Comparison of ENCODE assay signal across 15 mouse cellular contexts in the genomic region with DNA sequence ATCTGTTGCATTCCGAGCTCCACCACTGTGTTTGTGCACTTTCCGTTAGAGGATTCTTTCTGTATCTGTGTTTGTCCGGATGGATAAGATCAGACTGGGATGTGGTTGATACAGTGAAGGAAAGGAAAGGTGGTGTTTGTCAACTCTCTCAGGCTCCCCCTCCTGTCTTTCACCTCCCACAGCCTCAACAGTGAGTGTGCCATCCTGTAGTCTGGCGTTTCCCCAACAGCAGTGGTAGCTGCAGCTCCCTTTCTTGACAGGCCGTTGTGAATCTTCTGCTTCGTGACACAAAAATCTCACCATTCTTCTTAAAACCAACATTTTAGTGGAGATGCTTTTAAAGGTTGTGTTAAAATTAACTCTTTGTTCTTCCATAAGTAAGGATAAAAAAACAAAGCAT.
"Had no signal": no experiment of that assay in that cellular context is flagged by ENCODE, and none has a peak within 500 bp of the region (broad histone marks: within the 10 kb centered on the region; RNA-seq: fewer than 3 reads in every experiment).

No protein-coding gene starts in this region.

- H3K27me3 ChIP-seq: limb, embryonic 13.5 days; midbrain, embryonic 12.5 days; neural tube, embryonic 13.5 days had no signal

- H3K27ac ChIP-seq: limb, embryonic 13.5 days; liver, embryonic 14.5 days; midbrain, embryonic 12.5 days; neural tube, embryonic 13.5 days had no signal

- H3K9me3 ChIP-seq: limb, embryonic 13.5 days; midbrain, embryonic 12.5 days; neural tube, embryonic 13.5 days had no signal

- H3K4me2 ChIP-seq: limb, embryonic 13.5 days; midbrain, embryonic 12.5 days; neural tube, embryonic 13.5 days had no signal

- DNase-seq: kidney, adult 8-10 months; kidney, postnatal 36 days; left cerebral cortex, postnatal 4 days; lung, adult 18-20 months; lung, postnatal 4 days; retina, postnatal 1 day; spleen, adult 18-20 months; thymus, adult 18-20 months; thymus, postnatal 14 days had no signal

- H3K36me3 ChIP-seq: midbrain, embryonic 12.5 days had no signal

- H3K9ac ChIP-seq: limb, embryonic 13.5 days; liver, embryonic 14.5 days; midbrain, embryonic 12.5 days; neural tube, embryonic 13.5 days had no signal

- ATAC-seq: intestine, postnatal 0 days; midbrain, embryonic 16.5 days had no signal

- H3K4me3 ChIP-seq: limb, embryonic 13.5 days; midbrain, embryonic 12.5 days; neural tube, embryonic 13.5 days had no signal
